16 mouse cellular contexts compared by ENCODE assay signal in genomic region chr6:94165951-94166350, GRCm38 (mm10).
A peak's percentile ranks its signal among the peaks of the same experiment; 100 is the strongest.
DNase-seq lines count a peak whose midpoint lies in the region; ATAC-seq and TF ChIP-seq lines count a peak whose summit lies in the region.
"Had no signal": no experiment of that assay in that cellular context is flagged by ENCODE, and none has a peak within 500 bp of the region (broad histone marks: within the 10 kb centered on the region; RNA-seq: fewer than 3 reads in every experiment).

No protein-coding gene starts in this region.

- intact Hi-C loops in heart, postnatal 25 days (cut with DNase I): no loop called here

- no peak for ATAC-seq in intestine, embryonic 15.5 days
- no peak for ATAC-seq in hindbrain, postnatal 0 days
- ATAC-seq: forebrain, embryonic 14.5 days had no signal

- WGBS in intestine, embryonic 15.5 days: 83% methylated on average over 1 of the region's 1 CpGs
- WGBS in hindbrain, postnatal 0 days: 90% methylated on average over 1 of the region's 1 CpGs

- no peak for TF ChIP-seq CTCF in hindbrain, postnatal 0 days (IDR thresholded peaks at IDR 0.05; ENCODE audit: low read depth)

- no peak overlapping the region for H3K4me3 ChIP-seq in intestine, embryonic 15.5 days (replicated peaks)
- H3K4me3 ChIP-seq in hindbrain, postnatal 0 days (ENCODE audit: low read length): no peak overlapping the region
- H3K4me3 ChIP-seq: hindbrain, embryonic 10.5 days; liver, embryonic 15.5 days had no signal

- no peaks in the 10 kb centered on the region for H3K36me3 ChIP-seq in intestine, embryonic 15.5 days
- H3K36me3 ChIP-seq in hindbrain, postnatal 0 days (ENCODE audit: insufficient read depth, low read length): no peaks in the 10 kb centered on the region
- H3K36me3 ChIP-seq: hindbrain, embryonic 10.5 days; liver, embryonic 15.5 days had no signal

- H3K9me3 ChIP-seq in intestine, embryonic 15.5 days: no peaks in the 10 kb centered on the region
- H3K9me3 ChIP-seq in hindbrain, postnatal 0 days (ENCODE audit: low read length): no peaks in the 10 kb centered on the region
- H3K9me3 ChIP-seq: hindbrain, embryonic 10.5 days; liver, embryonic 15.5 days had no signal

- no peaks in the 10 kb centered on the region for H3K27me3 ChIP-seq in intestine, embryonic 15.5 days (replicated peaks)
- no peaks in the 10 kb centered on the region for H3K27me3 ChIP-seq in hindbrain, postnatal 0 days (ENCODE audit: insufficient read depth, low read length)
- H3K27me3 ChIP-seq: liver, embryonic 15.5 days had no signal

- H3K9ac ChIP-seq in intestine, embryonic 15.5 days: no peak overlapping the region
- H3K9ac ChIP-seq in hindbrain, postnatal 0 days (replicated peaks; ENCODE audit: low read length): no peak overlapping the region
- H3K9ac ChIP-seq: liver, embryonic 15.5 days had no signal

- H3K4me1 ChIP-seq in intestine, embryonic 15.5 days (replicated peaks): peaks cover 32% of the 10 kb centered on the region
- H3K4me1 ChIP-seq in hindbrain, postnatal 0 days (ENCODE audit: insufficient read depth, low read length): no peaks in the 10 kb centered on the region

- H3K27ac ChIP-seq in intestine, embryonic 15.5 days: peak overlapping the region; percentile 20; the same call in 1 of the 2 replicates
- no peak overlapping the region for H3K27ac ChIP-seq in hindbrain, postnatal 0 days
- H3K27ac ChIP-seq: hindbrain, embryonic 10.5 days; kidney, postnatal 0 days; liver, embryonic 15.5 days; macrophage had no signal

- H3K4me2 ChIP-seq in intestine, embryonic 15.5 days (replicated peaks): no peak overlapping the region
- H3K4me2 ChIP-seq in hindbrain, postnatal 0 days (ENCODE audit: low read depth, low read length): no peak overlapping the region
- H3K4me2 ChIP-seq: liver, embryonic 15.5 days had no signal

- peak; percentile 32 for DNase-seq in heart, adult 8-10 months (ENCODE audit: low spot score)
- no peak for DNase-seq in heart, postnatal 25 days (ENCODE audit: low spot score)
- DNase-seq in 3134 (ENCODE audit: extremely low read depth, insufficient read length, low spot score): peak; percentile 55
- peak; percentile 80 for DNase-seq in adrenal gland, adult 8-10 months
- no peak for DNase-seq in hindbrain, postnatal 0 days (ENCODE audit: low spot score)
- no peak for DNase-seq in neural tube, embryonic 10.5 days (ENCODE audit: extremely low spot score, low spot score)
- no peak for DNase-seq in right cerebral cortex, postnatal 10 days (ENCODE audit: low spot score in 2 of 2)
- DNase-seq: cerebellum, adult 8-10 months; gastrocnemius, postnatal 14 days; thymus, postnatal 25 days had no signal

Comparison
In these comparisons a context has a peak if more than half of its experiments do, and no peak if none do; other contexts are left out.
1. DNase-seq: peak in heart, adult 8-10 months (single experiment), 3134 (single experiment) and adrenal gland, adult 8-10 months (single experiment); none in heart, postnatal 25 days (single experiment), hindbrain, postnatal 0 days (single experiment), neural tube, embryonic 10.5 days (single experiment) and right cerebral cortex, postnatal 10 days (0 of 2).